Mouse (Mus musculus): ENCODE results near the gene Prkcsh.

Gene Prkcsh

DNA sequence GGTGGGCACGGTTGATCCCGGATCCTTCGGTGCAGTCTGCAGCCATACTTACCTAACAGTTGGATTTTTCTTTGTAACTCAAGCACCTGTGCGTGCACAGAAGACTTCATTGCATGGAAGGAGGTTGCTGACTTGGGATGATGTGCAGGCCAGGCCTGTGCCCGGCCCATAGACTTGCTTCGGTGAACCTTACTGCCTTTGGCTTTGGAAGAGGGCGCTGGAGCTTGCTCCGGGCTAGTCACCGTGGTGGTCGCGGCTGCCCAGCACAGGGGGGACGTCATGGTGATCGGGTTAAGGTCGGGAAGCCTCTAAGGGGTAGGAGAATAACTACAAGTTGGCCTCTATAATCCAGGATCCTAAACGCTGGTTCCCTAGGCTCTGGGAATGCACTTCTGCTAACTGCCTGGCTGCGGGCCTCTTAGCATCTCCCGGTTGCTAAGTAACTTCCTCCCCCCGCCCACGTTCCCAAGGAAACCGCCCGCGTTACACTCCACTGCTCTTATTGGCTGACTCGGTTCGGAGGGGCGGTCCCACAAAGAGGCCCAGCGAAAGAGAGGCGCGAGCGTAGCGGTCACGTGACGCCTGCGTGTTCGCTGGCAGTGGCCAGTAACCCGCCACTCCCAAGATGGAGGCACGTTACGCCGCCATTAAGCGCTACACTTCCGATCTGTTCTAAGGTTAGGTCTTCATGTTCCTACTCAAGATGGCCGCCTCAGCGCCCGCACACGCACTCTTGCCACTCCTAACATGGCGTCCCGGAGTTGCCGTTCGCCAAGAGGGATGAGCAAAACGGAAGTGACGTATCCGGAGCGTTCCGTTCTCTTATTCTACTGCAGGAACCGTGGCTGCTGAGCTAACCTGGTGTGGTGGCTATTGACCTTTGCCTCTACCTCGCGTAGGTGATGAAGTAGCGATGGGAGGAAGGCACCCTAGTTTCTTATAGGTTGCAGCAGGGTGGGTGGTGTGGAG lies at the start of gene Prkcsh, which contains the start of gene Ccdc151:
Gene Prkcsh, plus strand, starts transcription at position 613 of the 969 bp plus-strand sequence.
Gene Ccdc151, minus strand, starts transcription at position 441 of the 969 bp plus-strand sequence.
- DNase-seq (ENCODE audit: low spot score in 2 of 2): peak; percentile 99 to 100

DNA sequence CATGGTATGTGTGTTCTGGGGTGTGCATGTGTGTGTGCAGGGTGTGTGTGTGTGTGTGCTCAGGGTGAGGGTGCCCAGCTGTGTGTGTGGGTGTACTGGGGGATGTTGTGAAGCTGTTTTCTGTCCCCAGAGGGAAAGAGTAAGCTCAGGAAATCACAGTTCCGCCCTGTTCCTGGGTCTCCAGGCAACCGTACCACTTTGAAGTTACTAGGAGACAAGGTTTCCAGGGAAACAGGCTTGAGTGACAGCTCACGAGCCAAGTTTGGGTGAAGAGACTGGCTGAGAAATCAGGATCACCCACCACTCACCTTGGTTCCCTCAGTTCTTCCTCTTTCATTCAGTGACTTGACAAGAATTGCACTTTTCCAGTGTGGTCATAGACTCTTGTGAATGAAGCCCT lies 49.0 kb upstream of the Prkcsh start:
- peak; percentile 76 to 77 for DNase-seq (ENCODE audit: low spot score in 2 of 2)

DNA sequence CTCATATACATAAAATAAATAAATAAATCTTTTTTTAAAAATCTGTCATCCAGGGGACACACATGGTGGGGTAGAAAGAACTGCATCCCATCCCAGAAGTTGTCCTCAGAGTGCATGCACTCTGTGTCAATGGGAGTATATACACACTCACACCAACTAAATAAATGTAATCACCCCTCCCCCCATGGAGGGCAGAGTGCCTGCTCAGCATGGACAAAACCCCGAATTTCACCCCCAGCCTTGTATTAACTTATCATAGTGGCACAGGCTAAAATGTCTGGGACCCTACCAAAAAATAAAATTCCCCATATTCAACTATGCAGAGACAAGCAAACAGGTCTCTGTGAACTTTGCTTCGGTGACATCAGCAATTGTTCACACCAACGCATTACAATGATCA lies 48.0 kb upstream of the Prkcsh start:
- no peak for DNase-seq (ENCODE audit: low spot score in 2 of 2)

DNA sequence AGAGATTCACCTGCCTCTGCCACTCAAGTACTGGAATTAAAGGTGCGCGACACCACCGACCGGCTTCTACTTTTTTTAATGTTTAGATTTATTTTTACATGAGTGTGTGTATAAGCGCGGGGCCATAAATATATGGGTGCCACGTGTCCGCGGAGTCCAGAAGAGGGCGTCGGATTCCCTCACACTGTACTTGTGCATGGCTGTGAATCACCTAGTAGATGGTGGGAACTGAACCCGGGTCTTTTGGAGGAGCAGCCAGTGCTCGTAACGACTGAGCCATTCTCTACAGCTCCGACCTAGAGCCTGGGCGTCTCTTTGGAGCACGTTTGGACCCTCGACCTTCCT lies 47.4 kb upstream of the Prkcsh start:
- peak in 1 of 2 experiments; percentile 66 for DNase-seq (ENCODE audit: low spot score in 2 of 2)

DNA sequence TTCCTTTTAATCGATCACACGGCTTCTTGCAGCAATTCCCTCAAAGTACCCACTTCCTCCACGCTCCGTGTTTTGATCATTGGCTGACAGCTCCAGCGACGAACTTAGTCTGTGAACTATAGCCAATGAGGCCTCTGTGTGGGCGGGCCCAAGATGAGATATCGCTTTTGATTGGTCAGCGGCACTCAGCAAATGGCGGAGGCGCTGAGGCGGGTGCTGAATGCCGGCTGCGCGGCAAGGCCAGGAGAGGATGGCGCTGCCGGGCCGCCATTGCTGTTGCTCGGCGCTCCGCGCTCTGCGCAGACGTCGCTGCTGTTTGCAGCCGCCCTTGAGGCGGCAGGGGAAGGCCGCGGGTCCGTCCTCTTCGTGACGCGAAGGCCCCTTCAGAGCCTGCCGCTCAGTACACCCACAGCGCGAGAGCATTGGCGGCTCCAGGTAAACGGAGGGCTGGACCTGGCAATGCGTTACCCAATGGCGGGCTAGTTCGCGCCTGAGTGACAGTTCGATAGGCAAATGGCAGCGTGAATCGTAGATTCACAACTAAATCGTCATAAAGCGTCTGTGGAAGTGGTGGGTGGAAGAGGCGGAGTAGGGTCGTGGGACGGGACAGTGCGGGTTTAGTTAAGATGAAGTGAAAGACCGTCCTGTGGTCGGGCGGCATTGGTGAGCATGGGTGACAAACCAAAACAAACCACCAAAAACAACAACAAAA lies 46.9 kb upstream of the Prkcsh start, which contains the start of gene Swsap1:
Gene Swsap1, plus strand, starts transcription at position 186 of the 712 bp plus-strand sequence.
- peak; percentile 100 for DNase-seq (ENCODE audit: low spot score in 2 of 2)

DNA sequence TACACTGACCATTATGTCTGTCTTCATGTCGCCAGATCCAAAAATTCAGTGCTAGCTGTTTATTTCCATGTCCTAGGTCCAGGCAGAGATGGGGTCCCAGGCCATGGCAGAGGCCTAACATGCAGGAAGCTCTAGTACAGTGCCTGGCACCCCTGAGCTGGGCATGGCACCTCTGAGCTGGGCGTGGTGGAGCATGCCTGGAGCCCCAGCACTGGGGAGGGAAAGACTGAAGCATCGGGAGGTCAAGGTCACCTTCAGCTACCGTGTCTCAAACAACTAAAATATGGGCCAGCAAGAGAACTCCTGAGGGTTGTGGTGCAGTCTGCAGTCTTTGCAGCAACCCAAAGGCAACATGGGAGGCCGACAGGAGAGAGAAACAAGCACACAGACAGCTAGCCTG lies 44.2 kb upstream of the Prkcsh start:
- no peak for DNase-seq (ENCODE audit: low spot score in 2 of 2)

DNA sequence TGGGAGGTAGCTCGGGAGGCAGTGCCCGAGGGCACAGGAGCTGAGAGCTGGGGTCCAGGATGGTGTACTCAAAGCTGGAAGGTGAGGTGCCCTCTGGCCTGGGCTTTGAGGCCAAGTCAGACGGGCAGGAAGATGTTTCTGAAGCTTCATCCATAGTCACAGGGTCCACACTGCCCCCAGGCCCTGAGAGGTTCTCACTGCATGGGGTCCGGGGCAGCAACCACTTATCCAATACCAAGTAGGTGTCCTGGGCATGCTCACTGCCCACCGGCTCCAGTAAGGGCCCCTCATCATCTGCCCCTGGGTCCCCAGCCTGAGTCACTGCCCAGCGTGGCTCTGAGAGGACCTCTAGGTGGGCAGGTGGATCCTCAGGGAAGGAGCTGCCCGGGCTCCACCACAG lies 43.4 kb upstream of the Prkcsh start:
- DNase-seq (ENCODE audit: low spot score in 2 of 2): no peak

DNA sequence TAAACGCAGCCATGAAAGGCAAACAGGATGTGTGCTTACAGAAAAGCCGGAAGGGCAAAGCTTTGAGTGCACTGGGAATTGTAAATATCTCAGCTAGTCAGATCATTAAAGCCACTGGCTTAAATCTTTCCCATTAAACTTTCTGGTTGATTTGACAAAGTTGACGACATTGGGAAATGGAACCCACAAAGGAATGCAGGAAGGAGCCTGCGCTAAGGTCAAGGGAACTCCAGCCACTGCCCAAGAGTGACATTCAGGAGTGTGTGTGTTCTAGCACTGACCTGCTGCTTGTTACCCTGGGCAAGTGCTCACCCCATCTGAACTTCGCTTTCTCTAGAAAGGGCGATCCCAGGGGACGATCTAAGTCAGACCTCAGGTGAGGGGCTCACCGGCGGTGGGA lies 42.5 kb upstream of the Prkcsh start:
- no peak for DNase-seq (ENCODE audit: low spot score in 2 of 2)

DNA sequence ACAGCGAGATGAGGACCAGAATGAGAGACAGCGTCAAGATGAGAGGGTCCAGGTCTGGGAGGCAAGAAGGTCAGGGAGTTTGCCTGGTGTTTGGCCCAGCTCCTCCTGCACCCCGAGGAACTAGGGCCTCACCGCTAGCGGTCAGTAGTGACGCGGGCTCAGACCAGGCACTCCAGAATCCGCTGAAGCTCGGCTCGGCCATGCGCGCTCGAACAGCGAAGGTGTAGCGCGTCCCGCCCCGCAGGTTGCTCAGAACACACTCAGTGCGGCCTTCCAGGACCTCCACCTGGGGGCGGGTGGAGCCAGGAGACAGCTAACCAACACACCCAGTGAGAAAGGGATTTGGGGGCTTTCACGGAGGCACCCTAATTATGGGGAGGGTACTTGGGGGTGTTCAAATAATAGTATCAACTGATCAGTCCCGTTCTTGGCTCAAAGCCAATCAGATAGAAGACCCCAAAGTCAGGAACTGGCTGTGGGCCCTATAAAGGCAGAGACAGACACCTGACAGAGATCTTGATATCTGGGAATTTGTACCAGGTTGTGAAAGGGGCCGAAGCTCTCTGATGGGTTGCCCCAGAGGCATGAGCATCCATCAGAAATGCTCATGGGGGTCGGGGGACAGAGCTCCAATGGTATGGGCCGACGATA lies 41.9 kb upstream of the Prkcsh start:
- DNase-seq (ENCODE audit: low spot score in 2 of 2): no peak

DNA sequence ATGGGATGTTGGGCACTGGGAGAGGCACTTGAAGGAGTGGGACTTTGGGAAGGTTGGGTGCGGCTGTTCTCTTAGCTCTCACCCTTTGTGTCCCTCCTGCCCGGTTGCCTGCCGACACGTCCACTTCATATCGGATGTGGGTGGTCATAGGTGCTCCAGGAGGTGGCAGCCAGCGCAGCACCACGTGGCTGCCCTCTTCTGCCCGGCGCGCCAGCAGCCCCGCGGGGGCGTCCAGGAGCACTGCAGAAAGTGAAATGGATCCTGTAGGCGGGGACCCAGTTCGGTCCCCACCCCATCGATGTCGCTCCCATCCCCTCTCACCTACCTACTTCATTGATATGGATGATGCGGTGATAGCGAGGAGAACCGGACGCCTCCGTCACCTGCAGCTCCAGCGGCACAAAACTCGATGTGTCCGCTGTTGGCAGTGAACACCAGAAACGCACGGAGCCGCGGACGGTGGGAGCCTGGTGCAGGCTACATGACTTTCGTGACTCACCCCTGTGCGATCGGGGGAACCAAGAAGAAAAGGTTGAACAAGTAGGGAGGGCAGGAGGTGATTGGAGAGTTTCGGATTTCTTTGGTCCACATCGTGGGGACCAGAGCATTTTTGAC lies 41.1 kb upstream of the Prkcsh start:
- no peak for DNase-seq (ENCODE audit: low spot score in 2 of 2)

DNA sequence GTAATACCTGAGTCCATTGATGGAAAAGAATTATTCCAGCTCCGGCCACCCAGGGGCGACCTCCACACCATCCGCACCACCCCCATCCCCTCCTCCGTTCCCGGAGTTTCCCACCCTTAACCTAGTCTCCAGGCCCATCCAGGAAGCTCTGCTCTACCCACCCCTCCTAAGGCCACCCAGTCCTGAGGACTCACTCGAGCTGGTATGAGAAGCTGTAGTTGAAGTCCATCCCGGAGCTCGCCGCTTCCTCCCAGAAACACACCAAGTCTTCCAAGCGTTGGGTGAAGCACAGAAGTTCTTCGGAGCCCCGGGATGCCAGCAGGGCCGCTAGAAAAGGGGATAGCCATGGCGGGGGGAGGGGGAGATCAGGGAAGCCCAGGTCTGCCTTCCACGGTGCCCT lies 40.6 kb upstream of the Prkcsh start:
- DNase-seq (ENCODE audit: low spot score in 2 of 2): no peak

DNA sequence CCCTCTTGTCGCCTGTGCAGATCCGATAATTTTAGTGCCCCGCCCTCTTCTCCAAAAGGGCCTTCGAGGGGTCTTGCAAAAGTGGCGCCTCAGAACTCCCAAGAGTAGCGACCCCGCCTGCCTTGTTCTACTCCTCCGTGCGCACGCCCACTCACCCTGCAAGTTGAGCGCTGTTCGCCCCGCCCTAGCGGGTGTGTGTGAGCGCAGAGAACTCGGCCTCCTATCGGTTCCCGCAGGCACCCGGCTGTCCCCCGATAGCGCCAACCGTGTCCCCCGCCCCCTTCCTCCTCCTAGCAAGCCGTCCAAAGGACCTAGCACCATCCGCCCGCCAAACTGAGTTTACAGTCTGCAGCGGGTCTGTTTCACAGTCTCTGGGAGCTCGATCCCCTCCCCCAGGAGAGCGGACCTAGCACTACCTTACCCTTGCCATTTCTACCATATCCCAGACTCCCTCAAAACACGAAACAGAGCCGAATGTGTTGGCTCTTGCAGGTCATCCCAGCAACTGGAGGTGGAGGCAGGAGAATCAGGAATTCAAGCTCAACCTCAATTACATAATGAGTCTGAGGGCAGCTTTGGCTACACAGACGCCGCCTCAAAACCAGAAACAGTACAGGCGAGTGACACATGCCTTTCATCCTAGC lies 40.1 kb upstream of the Prkcsh start:
- DNase-seq (ENCODE audit: low spot score in 2 of 2): peak; percentile 77 to 84

DNA sequence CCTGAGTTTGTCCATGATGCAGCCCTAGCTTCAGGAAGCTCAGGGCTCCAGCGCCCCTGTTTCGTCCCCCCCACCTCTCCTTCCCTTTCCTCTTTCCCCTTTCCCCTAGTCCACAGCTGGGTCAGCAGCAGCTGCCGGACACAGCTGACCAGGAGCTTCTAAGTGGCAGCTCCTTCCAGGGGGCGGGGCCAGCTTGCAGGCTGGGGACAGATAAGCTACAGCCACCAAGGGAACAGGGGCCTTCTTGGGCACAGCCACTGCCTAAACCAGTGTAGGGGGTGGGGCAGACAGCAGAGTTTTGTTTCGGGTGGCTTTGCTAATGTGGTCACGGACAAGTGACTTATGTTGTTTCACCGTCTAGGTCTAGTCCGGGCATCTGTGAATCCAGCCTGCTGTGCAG lies 39.2 kb upstream of the Prkcsh start, which contains the start of gene Epor:
Gene Epor, minus strand, starts transcription at position 90 of the 400 bp plus-strand sequence.
- no peak for DNase-seq (ENCODE audit: low spot score in 2 of 2)

DNA sequence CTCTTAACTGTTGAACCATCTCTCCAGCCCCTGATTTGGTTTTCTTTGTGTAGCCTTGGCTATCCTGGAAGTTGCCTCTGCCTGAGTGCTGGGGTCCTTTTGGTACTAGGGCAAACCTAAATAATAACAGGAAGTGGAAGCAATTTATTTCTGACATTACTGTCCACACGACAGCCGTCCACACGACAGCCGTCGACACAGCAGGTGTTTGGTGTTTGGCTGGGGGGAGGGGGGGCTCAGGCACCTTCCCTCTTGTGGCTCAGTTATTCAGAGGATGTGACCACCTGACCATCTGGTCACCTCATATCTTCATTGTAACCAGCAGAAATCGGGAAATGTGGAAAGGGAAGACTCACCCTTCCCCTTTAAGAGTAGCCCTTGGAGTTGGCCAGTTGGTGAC lies 33.7 kb upstream of the Prkcsh start:
- DNase-seq (ENCODE audit: low spot score in 2 of 2): no peak

DNA sequence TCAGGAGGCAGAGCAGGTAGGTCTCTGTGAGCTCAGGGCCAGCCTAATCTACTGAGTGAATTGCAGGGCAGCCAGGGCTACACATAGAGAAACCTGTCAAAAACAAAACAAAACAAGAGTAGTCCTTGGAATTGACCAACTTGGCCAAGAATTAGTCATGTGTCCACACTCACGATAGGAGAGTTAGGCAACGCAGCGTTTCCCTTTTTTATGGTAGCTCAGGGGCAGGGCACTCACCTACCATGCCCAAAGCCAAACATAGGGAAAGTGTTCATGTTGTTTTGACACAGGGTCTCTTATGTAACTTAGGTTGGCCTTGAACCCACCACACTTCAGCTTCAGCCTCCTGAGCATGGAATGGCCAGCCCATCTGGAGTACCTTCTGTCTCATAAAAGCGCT lies 33.3 kb upstream of the Prkcsh start:
- no peak for DNase-seq (ENCODE audit: low spot score in 2 of 2)

DNA sequence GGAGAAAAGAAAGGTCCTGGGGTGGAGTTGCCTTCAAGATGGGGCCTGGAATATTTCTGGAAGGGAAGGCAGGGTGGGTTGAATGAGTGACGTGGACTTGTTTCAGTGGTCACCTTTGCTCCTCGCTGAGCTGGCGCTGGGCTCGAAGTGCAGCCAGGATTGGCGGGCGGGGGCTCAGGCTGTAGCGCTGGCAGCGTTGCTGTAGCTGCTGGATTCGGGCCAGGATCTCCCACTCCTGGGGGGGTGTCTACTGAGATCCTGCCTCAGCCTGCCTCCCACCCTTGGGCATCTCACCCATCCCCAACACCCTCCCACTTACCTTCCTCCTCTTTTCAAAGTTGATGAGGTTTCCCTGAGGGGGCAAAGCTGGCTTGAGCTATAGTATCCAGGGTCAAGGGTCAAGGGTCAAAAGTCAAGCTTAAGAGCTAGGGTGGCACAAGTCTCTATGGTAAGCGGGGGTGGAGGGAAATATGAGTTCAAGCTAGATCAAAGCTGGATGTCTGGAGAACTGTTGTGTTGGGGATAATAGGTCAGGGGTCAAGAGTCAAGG lies 25.9 kb upstream of the Prkcsh start:
- DNase-seq (ENCODE audit: low spot score in 2 of 2): no peak

DNA sequence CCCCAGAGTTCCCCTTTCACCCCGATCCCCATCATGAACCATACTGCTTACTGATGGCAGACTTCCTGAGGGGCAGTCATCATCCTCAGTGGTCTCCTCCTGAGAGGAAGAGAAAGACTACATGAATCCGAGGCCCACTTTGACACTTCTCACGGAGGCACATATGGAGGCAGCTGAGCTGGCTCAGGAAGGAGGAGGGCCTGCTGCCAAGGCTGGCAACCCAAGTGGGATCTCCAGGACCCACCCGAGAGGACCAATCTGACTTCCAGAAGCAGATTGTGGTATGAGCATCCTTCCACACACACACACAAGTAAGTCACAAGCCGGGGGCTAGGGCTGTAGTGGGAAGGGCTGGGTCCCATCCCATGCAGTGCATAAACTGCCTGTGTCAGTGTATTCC lies 25.3 kb upstream of the Prkcsh start:
- DNase-seq (ENCODE audit: low spot score in 2 of 2): no peak

DNA sequence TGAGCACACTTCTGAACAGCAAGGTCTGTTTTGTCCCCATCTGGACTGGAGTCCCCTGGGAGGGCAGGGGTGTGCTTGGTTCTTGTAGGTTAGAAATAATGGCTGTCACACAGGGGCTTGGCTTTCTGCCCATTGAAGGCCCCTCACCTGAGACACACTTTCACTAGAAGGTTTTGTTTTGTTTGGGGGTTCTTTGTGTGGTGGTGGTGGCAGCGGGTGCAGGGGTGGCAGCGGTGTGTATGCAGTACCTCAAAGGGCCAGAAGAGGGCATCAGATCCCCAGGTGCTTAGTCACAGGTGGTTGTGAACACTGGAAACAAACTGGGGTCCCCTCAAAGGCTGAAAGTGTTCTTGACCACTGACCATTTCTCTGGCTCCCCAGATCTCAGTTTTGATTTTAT lies 24.6 kb upstream of the Prkcsh start:
- no peak for DNase-seq (ENCODE audit: low spot score in 2 of 2)

DNA sequence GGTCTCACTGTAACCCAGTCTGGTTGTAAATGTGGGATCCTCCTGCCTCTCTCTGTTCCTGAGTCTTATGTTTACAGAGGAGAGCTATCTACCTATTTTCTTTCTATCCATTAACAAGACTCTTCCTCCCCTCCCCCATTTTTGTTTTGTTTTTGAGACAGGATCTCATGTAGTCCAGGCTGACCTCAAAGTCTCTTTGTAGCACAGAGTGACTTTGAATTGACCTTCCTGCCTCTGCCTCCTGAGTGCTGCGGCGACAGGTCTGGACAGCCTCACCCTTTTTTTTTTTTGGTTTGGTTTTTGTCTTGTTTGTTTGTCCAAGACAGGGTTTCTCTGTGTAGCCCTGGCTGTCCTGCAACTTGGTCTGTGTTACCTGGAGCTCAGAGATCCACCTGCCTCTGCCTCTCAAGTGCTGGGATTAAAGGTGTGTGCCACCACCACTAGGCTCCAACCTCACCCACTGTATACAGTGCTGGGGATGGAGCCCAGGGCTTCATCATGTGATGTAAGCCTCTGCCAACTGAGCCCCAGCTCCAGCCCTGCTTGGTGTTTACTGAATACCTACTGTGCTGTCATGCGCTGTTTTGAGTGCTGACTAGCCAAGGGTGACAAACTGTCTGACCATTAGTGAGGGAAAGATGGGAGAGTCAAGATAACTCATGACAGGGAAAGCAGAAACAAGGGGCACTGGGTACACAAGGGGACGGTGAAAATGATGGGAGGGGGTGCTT lies 24.0 kb upstream of the Prkcsh start:
- no peak for DNase-seq (ENCODE audit: low spot score in 2 of 2)

DNA sequence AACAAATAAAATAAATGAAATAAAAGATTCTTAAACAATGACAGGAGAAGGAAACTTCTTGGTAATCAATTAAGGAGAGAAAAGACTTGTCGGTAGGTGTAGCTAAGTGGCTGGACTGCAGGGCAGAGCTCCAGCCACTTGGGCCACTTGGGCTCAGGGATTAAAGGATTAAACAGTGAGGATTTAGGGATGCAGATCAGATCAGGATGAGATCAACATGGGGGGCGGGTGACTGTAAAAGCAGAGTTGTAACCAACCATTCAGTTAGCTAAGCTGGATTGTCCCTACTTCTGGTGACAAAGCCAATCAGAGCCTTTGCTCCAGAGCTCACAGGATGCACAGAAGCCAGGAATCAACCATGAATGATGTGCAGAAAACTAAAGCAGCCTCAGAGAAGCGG lies 18.7 kb upstream of the Prkcsh start:
- DNase-seq (ENCODE audit: low spot score in 2 of 2): no peak
